ENCODE assay signal across 10 mouse cellular contexts in the genomic region with DNA sequence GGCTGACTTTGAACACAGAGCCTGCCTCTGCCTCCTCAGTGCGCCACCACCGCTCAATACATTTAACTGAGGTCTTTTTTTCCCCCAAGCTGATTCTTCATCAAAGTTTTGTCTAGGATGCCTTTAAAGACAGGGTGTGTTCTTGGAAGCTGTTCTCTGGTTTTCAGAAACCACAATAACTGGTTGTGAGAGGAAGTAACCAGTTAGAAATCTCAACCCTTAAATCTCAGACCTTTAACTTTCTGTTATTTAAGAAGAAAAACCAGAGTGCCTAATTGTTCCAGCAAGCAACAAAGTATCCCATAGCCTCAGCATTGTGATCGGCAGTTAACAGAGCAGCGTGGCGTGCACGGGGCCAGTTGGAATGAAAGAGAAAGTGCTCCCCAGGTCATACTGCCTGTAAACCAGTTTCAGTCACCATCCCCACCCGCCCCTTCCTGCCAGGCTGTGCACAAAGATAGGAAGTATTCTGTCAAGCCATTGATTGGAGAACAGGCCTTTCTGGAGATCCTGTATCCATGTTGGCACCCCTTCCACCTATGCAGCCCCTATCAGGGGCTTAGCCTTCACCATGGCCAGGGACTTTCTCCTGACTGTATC.
DNase-seq lines count a peak whose midpoint lies in the region; ATAC-seq and TF ChIP-seq lines count a peak whose summit lies in the region.
"Had no signal": no experiment of that assay in that cellular context is flagged by ENCODE, and none has a peak within 500 bp of the region (broad histone marks: within the 10 kb centered on the region; RNA-seq: fewer than 3 reads in every experiment).

No protein-coding gene starts in this region.

- no peak for DNase-seq in heart, adult 2 months
- no peak for DNase-seq in heart, postnatal 14 days
- DNase-seq in CD4-positive helper T cell, adult 2 months (ENCODE audit: low read depth, low spot score), result peak; percentile 59
- DNase-seq in right cerebral cortex, postnatal 14 days, result no peak
- no peak for DNase-seq in adrenal gland, postnatal 10 days
- DNase-seq: cerebellum, postnatal 10 days had no signal

- peaks cover 7% of the 10 kb centered on the region for H3K36me3 ChIP-seq in heart, adult 2 months (ENCODE audit: control insufficient read depth, insufficient read depth, low read length)
- H3K36me3 ChIP-seq in forebrain, embryonic 15.5 days, result no peaks in the 10 kb centered on the region

- peaks cover 19% of the 10 kb centered on the region for H3K4me1 ChIP-seq in heart, adult 2 months (ENCODE audit: control insufficient read depth, insufficient read depth, low read length)
- H3K4me1 ChIP-seq in forebrain, embryonic 15.5 days, result no peaks in the 10 kb centered on the region

- H3K4me3 ChIP-seq in heart, adult 2 months, result no peak overlapping the region
- H3K4me3 ChIP-seq in forebrain, embryonic 15.5 days, result no peak overlapping the region

- no peak overlapping the region for H3K9ac ChIP-seq in heart, adult 2 months (ENCODE audit: low read depth, low read length)
- H3K9ac ChIP-seq in forebrain, embryonic 15.5 days (replicated peaks), result no peak overlapping the region

- H3K4me2 ChIP-seq in forebrain, embryonic 15.5 days (replicated peaks), result no peak overlapping the region
- H3K4me2 ChIP-seq: midbrain, embryonic 11.5 days had no signal

- peak overlapping the region; percentile 16; the same call in 1 of the 2 replicates for H3K27ac ChIP-seq in heart, adult 2 months
- H3K27ac ChIP-seq in forebrain, embryonic 15.5 days (replicated peaks), result no peak overlapping the region

- peaks cover 11% of the 10 kb centered on the region for H3K79me2 ChIP-seq in heart, adult 2 months (replicated peaks; ENCODE audit: control insufficient read depth, insufficient read depth, low read length)

- no peaks in the 10 kb centered on the region for H3K27me3 ChIP-seq in heart, adult 2 months (ENCODE audit: control insufficient read depth, insufficient read depth, low read length)
- H3K27me3 ChIP-seq in forebrain, embryonic 15.5 days, result no peaks in the 10 kb centered on the region

- intact Hi-C loops in heart, adult 2 months (cut with DNase I), result loop anchor here (5.0 kb wide), 1 partner anchor 50 kb away; no protein-coding TSS in a partner anchor
- intact Hi-C loops in heart, postnatal 14 days (cut with DNase I), result no loop called here

- TF ChIP-seq EP300 in heart, adult 2 months (IDR thresholded peaks at IDR 0.05; ENCODE audit: insufficient read depth, low read depth, low read length), result peak; percentile 44; the same call in 1 of the 2 replicates

- WGBS in heart, adult 2 months, result 67% methylated on average over 7 of the region's 7 CpGs
- WGBS in forebrain, embryonic 15.5 days, result 75% methylated on average over 7 of the region's 7 CpGs

- peak; percentile 75 to 80 for ATAC-seq in hematopoietic stem cell, adult 5-6 weeks (replicated peaks in 1 of 2; ENCODE audit: insufficient read depth in 1 of 2, low FRiP score in 2 of 2, low TSS enrichment in 1 of 2, low read depth in 1 of 2, poor library complexity in 2 of 2, severe bottlenecking in 2 of 2)
- peak; percentile 49; the same call in 1 of the 2 replicates for ATAC-seq in megakaryocyte-erythroid progenitor cell, adult 5-6 weeks (replicated peaks; ENCODE audit: low FRiP score, low TSS enrichment, poor library complexity, severe bottlenecking)
- ATAC-seq in forebrain, embryonic 15.5 days (replicated peaks), result no peak

- H3K9me3 ChIP-seq in forebrain, embryonic 15.5 days, result no peaks in the 10 kb centered on the region

- no peak for TF ChIP-seq CTCF in heart, adult 2 months (IDR thresholded peaks at IDR 0.05)

- TF ChIP-seq POLR2A in heart, adult 2 months (IDR thresholded peaks at IDR 0.05; ENCODE audit: insufficient read depth, low read depth, low read length), result no peak
